Mouse (Mus musculus) erythroblast, embryonic 14.5 days (primary cell): ENCODE measurements around the gene Ankrd44. TPM values are rescaled to one million over a fixed set of nuclear protein-coding genes. Genes with fewer than 3 reads are reported as not detected.
A peak's percentile ranks its signal among the peaks of the same experiment; 100 is the strongest.

Source experiments
- H3K27me3 ChIP-seq: 2 replicates; pipeline ENCODE4 v1.6.1; 2012; ENCODE audit warnings: inconsistent platforms; ENCODE audit not compliant: control insufficient read depth
- H3K36me3 ChIP-seq: 2 replicates; pipeline ENCODE4 v1.6.1; 2012; ENCODE audit warnings: mild to moderate bottlenecking, inconsistent platforms; ENCODE audit not compliant: control insufficient read depth
- H3K4me1 ChIP-seq: 2 replicates; pipeline ENCODE4 v1.6.1; 2012; ENCODE audit warnings: inconsistent platforms; ENCODE audit not compliant: control insufficient read depth
- H3K4me3 ChIP-seq: replicated peaks from 2 replicates; pipeline ENCODE3; 2012; ENCODE audit warnings: moderate library complexity, mild to moderate bottlenecking, inconsistent platforms
- H3K9me3 ChIP-seq: 2 replicates; pipeline ENCODE4 v1.6.1; 2012; ENCODE audit warnings: low read length, inconsistent platforms, mixed read lengths; ENCODE audit not compliant: control insufficient read depth
- GATA1 ChIP-seq: IDR thresholded peaks from 2 replicates; pipeline ENCODE4 v1.6.1; 2012; ENCODE audit warnings: low read length, inconsistent platforms, mixed read lengths
- TAL1 ChIP-seq: IDR thresholded peaks from 3 replicates; pipeline ENCODE4 v1.6.1; 2012; ENCODE audit warnings: low read length, inconsistent platforms, mixed read lengths
- polyA plus RNA-seq: library from polyadenylated mRNA; stranded (reverse); fragments of >175 nt; gene quantifications from 2 replicates; pipeline ENCODE4 v1.2.3, GENCODE M21; 2012

The Ankrd44 gene
- polyA plus RNA-seq, 1 experiment: 0.03 TPM

- no peaks in the 10 kb centered on the region for H3K4me1 ChIP-seq
- H3K9me3 ChIP-seq: no peaks in the 10 kb centered on the region
- TF ChIP-seq TAL1 (no peak), GATA1 (no peak)
- H3K4me3 ChIP-seq: no peak overlapping the region
- H3K27me3 ChIP-seq: no peaks in the 10 kb centered on the region
- H3K36me3 ChIP-seq: no peaks in the 10 kb centered on the region
Measured at GRCm38 (mm10) chr1:54954856-54955255, 28.7 kb upstream of the Ankrd44 start.

GRCm38 (mm10) chr1:54944648-54945047, 18.5 kb upstream of the Ankrd44 start:
- Histone ChIP-seq H3K27me3 (no peaks in the 10 kb centered on the region), H3K4me3 (no peak overlapping the region), H3K36me3 (no peaks in the 10 kb centered on the region), H3K9me3 (no peaks in the 10 kb centered on the region), H3K4me1 (no peaks in the 10 kb centered on the region)
- no peak for TF ChIP-seq GATA1
- no peak for TF ChIP-seq TAL1

- TF ChIP-seq TAL1: no peak
- TF ChIP-seq GATA1: no peak
- no peaks in the 10 kb centered on the region for H3K9me3 ChIP-seq
- H3K27me3 ChIP-seq: no peaks in the 10 kb centered on the region
- no peaks in the 10 kb centered on the region for H3K36me3 ChIP-seq
- H3K4me3 ChIP-seq: no peak overlapping the region
- H3K4me1 ChIP-seq: no peaks in the 10 kb centered on the region
Measured at GRCm38 (mm10) chr1:54935466-54935865, 9.3 kb upstream of the Ankrd44 start.

- no peak overlapping the region for H3K4me3 ChIP-seq
- TF ChIP-seq TAL1: no peak
- no peak for TF ChIP-seq GATA1
- no peaks in the 10 kb centered on the region for H3K36me3 ChIP-seq
- H3K4me1 ChIP-seq: no peaks in the 10 kb centered on the region
- no peaks in the 10 kb centered on the region for H3K9me3 ChIP-seq
- H3K27me3 ChIP-seq: no peaks in the 10 kb centered on the region
Measured at GRCm38 (mm10) chr1:54934911-54935310, 8.7 kb upstream of the Ankrd44 start.

GRCm38 (mm10) chr1:54933646-54934045, 7.5 kb upstream of the Ankrd44 start:
- H3K36me3 ChIP-seq: no peaks in the 10 kb centered on the region
- no peaks in the 10 kb centered on the region for H3K4me1 ChIP-seq
- no peaks in the 10 kb centered on the region for H3K27me3 ChIP-seq
- H3K4me3 ChIP-seq: no peak overlapping the region
- no peaks in the 10 kb centered on the region for H3K9me3 ChIP-seq
- TF ChIP-seq TAL1 (no peak), GATA1 (no peak)

- Histone ChIP-seq H3K4me1 (no peaks in the 10 kb centered on the region), H3K36me3 (no peaks in the 10 kb centered on the region), H3K9me3 (no peaks in the 10 kb centered on the region), H3K4me3 (no peak overlapping the region), H3K27me3 (peaks cover 7% of the 10 kb centered on the region)
- TF ChIP-seq GATA1 (no peak), TAL1 (no peak)
Measured at GRCm38 (mm10) chr1:54932456-54933115, 6.4 kb upstream of the Ankrd44 start.

- H3K4me1 ChIP-seq: peaks cover 5% of the 10 kb centered on the region
Measured at GRCm38 (mm10) chr1:54931231-54931630, 5.0 kb upstream of the Ankrd44 start.

GRCm38 (mm10) chr1:54930670-54931200, 4.5 kb upstream of the Ankrd44 start:
- TF ChIP-seq TAL1 (no peak), GATA1 (no peak)
- H3K36me3 ChIP-seq: no peaks in the 10 kb centered on the region
- H3K4me1 ChIP-seq: peaks cover 8% of the 10 kb centered on the region
- H3K27me3 ChIP-seq: peaks cover 26% of the 10 kb centered on the region
- H3K4me3 ChIP-seq: no peak overlapping the region
- H3K9me3 ChIP-seq: no peaks in the 10 kb centered on the region

More at GRCm38 (mm10) chr1:54931231-54931630, 5.0 kb upstream of the Ankrd44 start:
- Histone ChIP-seq H3K4me3 (no peak overlapping the region), H3K9me3 (no peaks in the 10 kb centered on the region), H3K27me3 (peaks cover 21% of the 10 kb centered on the region), H3K36me3 (no peaks in the 10 kb centered on the region)
- no peak for TF ChIP-seq GATA1

- Histone ChIP-seq H3K4me3 (peak overlapping the region; percentile 63), H3K27me3 (peaks cover 46% of the 10 kb centered on the region), H3K9me3 (peaks cover 2% of the 10 kb centered on the region; the same call in 1 of the 2 replicates), H3K36me3 (no peaks in the 10 kb centered on the region), H3K4me1 (peaks cover 12% of the 10 kb centered on the region)
- TF ChIP-seq GATA1: no peak
- TF ChIP-seq TAL1: no peak
Measured at GRCm38 (mm10) chr1:54925451-54925934, 694 bp downstream of the Ankrd44 start.

GRCm38 (mm10) chr1:54924760-54925159, 1.4 kb downstream of the Ankrd44 start:
- H3K27me3 ChIP-seq: peaks cover 46% of the 10 kb centered on the region
- peaks cover 12% of the 10 kb centered on the region for H3K4me1 ChIP-seq
- TF ChIP-seq TAL1: no peak
- no peak for TF ChIP-seq GATA1
- H3K36me3 ChIP-seq: no peaks in the 10 kb centered on the region
- no peak overlapping the region for H3K4me3 ChIP-seq
- H3K9me3 ChIP-seq: peaks cover 2% of the 10 kb centered on the region; the same call in 1 of the 2 replicates
